Mouse (Mus musculus): ENCODE results near the gene Gpc6. TPM values are rescaled to one million over a fixed set of nuclear protein-coding genes. Genes with fewer than 3 reads are reported as not detected.

Gene Gpc6
- total RNA-seq, 2 experiments from 2014 or later = 18.2 to 19.4 TPM

- Histone ChIP-seq H3K27ac (peak overlapping the region; percentile 92), H3K4me3 (peak overlapping the region; percentile 47)
- DNase-seq (ENCODE audit: extremely low spot score in 1 of 2, low spot score in 2 of 2) = peak; percentile 38 to 53
- no peak for TF ChIP-seq CTCF (IDR thresholded peaks at IDR 0.05)
- intact Hi-C loops (cut with DNase I) = no loop called here
Observed at GRCm38 (mm10) chr14:117895539-117895912, 970.4 kb downstream of the Gpc6 start.

- no peak for TF ChIP-seq CTCF (IDR thresholded peaks at IDR 0.05)
- no peak for DNase-seq (ENCODE audit: extremely low spot score in 1 of 2, low spot score in 2 of 2)
- no peak overlapping the region for H3K27ac ChIP-seq
- intact Hi-C loops (cut with DNase I) = no loop called here
- H3K4me3 ChIP-seq = no peak overlapping the region
Observed at GRCm38 (mm10) chr14:117904300-117904699, 979.2 kb downstream of the Gpc6 start.

- DNase-seq (ENCODE audit: extremely low spot score in 1 of 2, low spot score in 2 of 2) = no peak
- Histone ChIP-seq H3K4me3 (no peak overlapping the region), H3K27ac (no peak overlapping the region)
- intact Hi-C loops (cut with DNase I) = no loop called here
- no peak for TF ChIP-seq CTCF (IDR thresholded peaks at IDR 0.05)
Observed at GRCm38 (mm10) chr14:117905701-117906100, 980.6 kb downstream of the Gpc6 start.

GRCm38 (mm10) chr14:117906361-117906760, 981.2 kb downstream of the Gpc6 start:
- no peak for TF ChIP-seq CTCF (IDR thresholded peaks at IDR 0.05)
- intact Hi-C loops (cut with DNase I) = no loop called here
- Histone ChIP-seq H3K4me3 (no peak overlapping the region), H3K27ac (no peak overlapping the region)
- DNase-seq (ENCODE audit: extremely low spot score in 1 of 2, low spot score in 2 of 2) = no peak

GRCm38 (mm10) chr14:117908231-117908920, 983.3 kb downstream of the Gpc6 start:
- no peak for TF ChIP-seq CTCF (IDR thresholded peaks at IDR 0.05)
- H3K27ac ChIP-seq = no peak overlapping the region
- no peak overlapping the region for H3K4me3 ChIP-seq
- no peak for DNase-seq (ENCODE audit: extremely low spot score in 1 of 2, low spot score in 2 of 2)
- intact Hi-C loops (cut with DNase I) = no loop called here

GRCm38 (mm10) chr14:117909046-117909445, 983.9 kb downstream of the Gpc6 start:
- no peak for DNase-seq (ENCODE audit: extremely low spot score in 1 of 2, low spot score in 2 of 2)
- Histone ChIP-seq H3K27ac (no peak overlapping the region), H3K4me3 (no peak overlapping the region)
- TF ChIP-seq CTCF (IDR thresholded peaks at IDR 0.05) = no peak
- intact Hi-C loops (cut with DNase I) = no loop called here

- H3K27ac ChIP-seq = no peak overlapping the region
- intact Hi-C loops (cut with DNase I) = no loop called here
- no peak for TF ChIP-seq CTCF (IDR thresholded peaks at IDR 0.05)
- no peak overlapping the region for H3K4me3 ChIP-seq
- no peak for DNase-seq (ENCODE audit: extremely low spot score in 1 of 2, low spot score in 2 of 2)
Observed at GRCm38 (mm10) chr14:117910323-117910722, 985.2 kb downstream of the Gpc6 start.

- intact Hi-C loops (cut with DNase I) = no loop called here
- no peak for DNase-seq (ENCODE audit: extremely low spot score in 1 of 2, low spot score in 2 of 2)
- no peak for TF ChIP-seq CTCF (IDR thresholded peaks at IDR 0.05)
- Histone ChIP-seq H3K4me3 (no peak overlapping the region), H3K27ac (no peak overlapping the region)
Observed at GRCm38 (mm10) chr14:117912624-117913270, 987.6 kb downstream of the Gpc6 start.

- no peak for DNase-seq (ENCODE audit: extremely low spot score in 1 of 2, low spot score in 2 of 2)
- intact Hi-C loops (cut with DNase I) = no loop called here
- TF ChIP-seq CTCF (IDR thresholded peaks at IDR 0.05) = no peak
- no peak overlapping the region for H3K27ac ChIP-seq
- H3K4me3 ChIP-seq = no peak overlapping the region
Observed at GRCm38 (mm10) chr14:117916577-117916976, 991.5 kb downstream of the Gpc6 start.

GRCm38 (mm10) chr14:117918724-117919123, 993.6 kb downstream of the Gpc6 start:
- peak in 1 of 2 experiments; percentile 36 for DNase-seq (ENCODE audit: extremely low spot score in 1 of 2, low spot score in 2 of 2)
- no peak overlapping the region for H3K4me3 ChIP-seq
- intact Hi-C loops (cut with DNase I) = no loop called here
- H3K27ac ChIP-seq = peak overlapping the region; percentile 72
- no peak for TF ChIP-seq CTCF (IDR thresholded peaks at IDR 0.05)

GRCm38 (mm10) chr14:117919612-117920011, 994.5 kb downstream of the Gpc6 start:
- TF ChIP-seq CTCF (IDR thresholded peaks at IDR 0.05) = no peak
- no peak for DNase-seq (ENCODE audit: extremely low spot score in 1 of 2, low spot score in 2 of 2)
- Histone ChIP-seq H3K4me3 (no peak overlapping the region), H3K27ac (no peak overlapping the region)
- intact Hi-C loops (cut with DNase I) = loop anchor here (5.0 kb wide), 2 partner anchors 942 to 992 kb away; partner anchors contain the start of gene Gpc6

- no peak overlapping the region for H3K4me3 ChIP-seq
- intact Hi-C loops (cut with DNase I) = loop anchor here (5.0 kb wide), 2 partner anchors 944 to 994 kb away; partner anchors contain the start of gene Gpc6
- TF ChIP-seq CTCF (IDR thresholded peaks at IDR 0.05) = no peak; the same call in 1 of the 2 replicates
- DNase-seq (ENCODE audit: extremely low spot score in 1 of 2, low spot score in 2 of 2) = no peak
- H3K27ac ChIP-seq = no peak overlapping the region
Observed at GRCm38 (mm10) chr14:117921393-117922014, 996.4 kb downstream of the Gpc6 start.

Data from left cerebral cortex, adult 2 months (tissue).